Mouse (Mus musculus): Measurements from ENCODE around the gene Tspan33.
"Not testable (repeated sequence)": the region's sequence is repeated elsewhere in the genome, so short reads cannot be mapped to it uniquely, and the experiment has no call there.

Tspan33 gene

GRCm38 (mm10) chr6:29756476-29756875 is 62.5 kb downstream of the Tspan33 start:
- DNase-seq: no peak

GRCm38 (mm10) chr6:29758417-29758816 is 64.4 kb downstream of the Tspan33 start:
- DNase-seq: peak; percentile 77

GRCm38 (mm10) chr6:29759012-29759679 is 65.1 kb downstream of the Tspan33 start:
- peak; percentile 6 for DNase-seq

GRCm38 (mm10) chr6:29760397-29760796 is 66.4 kb downstream of the Tspan33 start:
- DNase-seq: not testable (repeated sequence)

GRCm38 (mm10) chr6:29761282-29761681 is 67.3 kb downstream of the Tspan33 start:
- peak; percentile 13 for DNase-seq

- peak; percentile 47 for DNase-seq
Observed at GRCm38 (mm10) chr6:29762524-29762923, 68.5 kb downstream of the Tspan33 start.

- no peak for DNase-seq
Observed at GRCm38 (mm10) chr6:29766874-29767273, 72.9 kb downstream of the Tspan33 start.

Data from kidney, adult 18-20 months (tissue).